Mouse (Mus musculus) heart, postnatal 0 days (tissue): ENCODE data around the gene Ampd3. TPM values are rescaled to one million over a fixed set of nuclear protein-coding genes. Genes with fewer than 3 reads are reported as not detected.
A peak's percentile ranks its signal among the peaks of the same experiment; 100 is the strongest.

Experiments
- ATAC-seq: fragments of 200-750 bp; cut with Nextera tagmentation; 2 replicates; pipeline ENCODE4 v1.8.0; 2017; ENCODE audit warnings: low read depth, moderate number of reproducible peaks, moderate library complexity; ENCODE audit not compliant: insufficient read depth
- DNase-seq: peaks from one replicate; pipeline ENCODE4 v3.0.0-alpha.2; 2016; ENCODE audit warnings: low spot score
- H3K27ac ChIP-seq: fragments of 300-500 bp; sonication (generic); 2 replicates; pipeline ENCODE4 v1.5.1; 2014; ENCODE audit warnings: low read depth, mild to moderate bottlenecking
- H3K27me3 ChIP-seq: fragments of 300-500 bp; sonication (generic); 2 replicates; pipeline ENCODE4 v1.6.1; 2014; ENCODE audit warnings: low read length, mixed read lengths; ENCODE audit not compliant: control insufficient read depth, insufficient read depth
- H3K36me3 ChIP-seq: fragments of 300-500 bp; sonication (generic); replicated peaks from 2 replicates; pipeline ENCODE4 v1.6.1; 2014; ENCODE audit warnings: low read length, mixed read lengths; ENCODE audit not compliant: control insufficient read depth, insufficient read depth
- H3K4me1 ChIP-seq: fragments of 300-500 bp; sonication (generic); 2 replicates; pipeline ENCODE4 v1.6.1; 2014; ENCODE audit warnings: antibody characterized with exemption; ENCODE audit not compliant: control insufficient read depth, insufficient read depth
- H3K4me2 ChIP-seq: fragments of 300-500 bp; sonication (generic); 2 replicates; pipeline ENCODE4 v1.6.1; 2014; ENCODE audit warnings: low read depth, mild to moderate bottlenecking, low read length, moderate library complexity
- H3K4me3 ChIP-seq: fragments of 300-500 bp; sonication (generic); 2 replicates; pipeline ENCODE4 v1.5.1; 2014; ENCODE audit warnings: low read depth, low read length
- H3K9ac ChIP-seq: fragments of 300-500 bp; sonication (generic); replicated peaks from 2 replicates; pipeline ENCODE4 v1.6.1; 2014; ENCODE audit warnings: low read depth, low read length, mixed read lengths
- H3K9me3 ChIP-seq: fragments of 300-500 bp; sonication (generic); replicated peaks from 2 replicates; pipeline ENCODE4 v1.6.1; 2016; ENCODE audit warnings: low read length; ENCODE audit not compliant: control insufficient read depth
- CTCF ChIP-seq: IDR thresholded peaks from 2 replicates; pipeline ENCODE4 v1.5.1; 2016; ENCODE audit warnings: antibody characterized with exemption, control low read depth, low read depth
- EP300 ChIP-seq: IDR thresholded peaks from 2 replicates; pipeline ENCODE4 v1.6.1; 2016; ENCODE audit warnings: antibody characterized with exemption, low read depth
- WGBS: fragments of 180-500 bp; shearing (Covaris S2); extraction: QIAGEN DNeasy Blood & Tissue Kit; methylation state at CpG from one replicate; pipeline ENCODE4 v1.1.7; 2014; 5-methylcytosine and 5-hydroxymethylcytosine counted together
- polyA plus RNA-seq: library from polyadenylated mRNA; unstranded; fragments of >200 nt; fragmentation: Nextera tagmentation; extraction: Ambion mirVana; gene quantifications from 2 replicates; pipeline ENCODE4 v1.2.1, GENCODE M21; 2015
- total RNA-seq: library from RNA; depleted of rRNA; stranded (reverse); fragments of >200 nt; gene quantifications from 2 replicates; pipeline ENCODE4 v1.2.3, GENCODE M21; 2014; ENCODE audit warnings: low replicate concordance

Gene Ampd3
- total and polyA plus RNA-seq, 2 experiments from 2014 or later = 15.6 to 19.7 TPM

- H3K9ac ChIP-seq = no peak overlapping the region
- H3K4me2 ChIP-seq = no peak overlapping the region
- H3K27ac ChIP-seq = no peak overlapping the region
- peaks cover 39% of the 10 kb centered on the region for H3K4me1 ChIP-seq
- DNase-seq (no peak), ATAC-seq (no peak)
- WGBS = 84% methylated on average over 4 of the region's 4 CpGs
- H3K9me3 ChIP-seq = no peaks in the 10 kb centered on the region
- H3K27me3 ChIP-seq = no peaks in the 10 kb centered on the region
- no peaks in the 10 kb centered on the region for H3K36me3 ChIP-seq
- TF ChIP-seq CTCF (no peak), EP300 (no peak)
- H3K4me3 ChIP-seq = no peak overlapping the region
Observed at GRCm38 (mm10) chr7:110770949-110771348, 2.9 kb downstream of the Ampd3 start.

GRCm38 (mm10) chr7:110772343-110772742 is 4.3 kb downstream of the Ampd3 start:
- TF ChIP-seq EP300 (no peak), CTCF (no peak)
- WGBS = 55% methylated on average over 3 of the region's 3 CpGs
- Histone ChIP-seq H3K36me3 (no peaks in the 10 kb centered on the region), H3K4me1 (peaks cover 39% of the 10 kb centered on the region), H3K27me3 (no peaks in the 10 kb centered on the region), H3K9ac (no peak overlapping the region), H3K9me3 (no peaks in the 10 kb centered on the region), H3K4me2 (no peak overlapping the region), H3K4me3 (no peak overlapping the region), H3K27ac (0 out of 2 replicates have a peak overlapping the region, but pooled peaks have one; percentile 3)
- DNase-seq (no peak), ATAC-seq (no peak)

- peak overlapping the region; percentile 54 for H3K27ac ChIP-seq
- H3K27me3 ChIP-seq = no peaks in the 10 kb centered on the region
- H3K36me3 ChIP-seq = peaks cover 1% of the 10 kb centered on the region; the same call in 1 of the 2 replicates
- peak; percentile 59 for ATAC-seq
- 20% methylated on average over 14 of the region's 14 CpGs for WGBS
- DNase-seq = peak; percentile 62
- no peaks in the 10 kb centered on the region for H3K9me3 ChIP-seq
- no peak overlapping the region for H3K9ac ChIP-seq
- no peak for TF ChIP-seq EP300
- no peak for TF ChIP-seq CTCF
- H3K4me1 ChIP-seq = peaks cover 34% of the 10 kb centered on the region
- no peak overlapping the region for H3K4me3 ChIP-seq
- peak overlapping the region; percentile 43 for H3K4me2 ChIP-seq
Observed at GRCm38 (mm10) chr7:110773204-110774002, 5.4 kb downstream of the Ampd3 start.

GRCm38 (mm10) chr7:110774077-110774476 is 6.1 kb downstream of the Ampd3 start:
- TF ChIP-seq CTCF = no peak
- TF ChIP-seq EP300 = no peak
- Histone ChIP-seq H3K9me3 (no peaks in the 10 kb centered on the region), H3K4me3 (no peak overlapping the region), H3K4me1 (peaks cover 30% of the 10 kb centered on the region), H3K27me3 (no peaks in the 10 kb centered on the region), H3K9ac (no peak overlapping the region), H3K4me2 (peak overlapping the region; percentile 43), H3K36me3 (peaks cover 5% of the 10 kb centered on the region; the same call in 1 of the 2 replicates), H3K27ac (peak overlapping the region; percentile 54)
- ATAC-seq (no peak), DNase-seq (no peak)
- 44% methylated on average over 1 of the region's 1 CpGs for WGBS

GRCm38 (mm10) chr7:110774674-110775073 is 6.7 kb downstream of the Ampd3 start:
- WGBS = 73% methylated on average over 8 of the region's 8 CpGs
- no peaks in the 10 kb centered on the region for H3K27me3 ChIP-seq
- peaks cover 30% of the 10 kb centered on the region for H3K4me1 ChIP-seq
- no peak overlapping the region for H3K4me3 ChIP-seq
- ATAC-seq (no peak), DNase-seq (no peak)
- no peaks in the 10 kb centered on the region for H3K9me3 ChIP-seq
- no peak overlapping the region for H3K9ac ChIP-seq
- H3K36me3 ChIP-seq = peaks cover 5% of the 10 kb centered on the region; the same call in 1 of the 2 replicates
- H3K4me2 ChIP-seq = peak overlapping the region; percentile 43; the same call in 1 of the 2 replicates
- no peak for TF ChIP-seq CTCF
- no peak overlapping the region for H3K27ac ChIP-seq
